Mouse (Mus musculus) G1E (cell line): ENCODE results near the gene Dus2.

Experiments
- CTCF ChIP-seq: IDR thresholded peaks from 2 replicates; pipeline ENCODE4 v1.5.1; 2012; ENCODE audit warnings: low read depth, low read length, inconsistent platforms, mixed read lengths
- TAL1 ChIP-seq: conservative IDR thresholded peaks from 2 replicates; pipeline ENCODE4 v1.6.1; 2012; ENCODE audit warnings: low read depth, low read length, inconsistent platforms, mixed read lengths

DNA sequence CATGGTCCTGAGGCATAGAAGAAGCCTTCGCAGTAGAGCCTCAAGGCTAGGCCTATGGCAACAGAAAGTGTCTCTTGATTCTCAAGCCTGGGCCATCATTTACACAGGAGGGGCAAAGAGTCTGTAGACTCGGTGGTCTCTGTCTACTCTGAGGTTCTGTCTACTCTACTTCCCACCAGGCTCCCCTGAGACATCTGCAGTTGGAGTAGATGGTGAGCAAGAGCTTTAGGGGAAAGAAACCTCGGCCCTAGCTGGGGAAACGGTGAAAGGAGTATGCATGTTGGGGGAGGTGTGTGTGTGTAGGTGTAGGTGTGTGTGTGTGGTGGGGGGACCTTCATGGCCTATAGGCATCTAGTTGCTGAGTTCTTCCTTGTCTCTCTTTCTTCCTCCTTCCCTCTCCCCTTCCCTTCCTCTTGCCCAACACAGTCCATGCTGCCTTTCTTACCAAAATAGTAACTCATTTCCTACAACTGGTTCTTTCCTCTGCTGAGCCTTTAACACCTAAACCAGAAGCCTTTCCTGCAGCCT, 65.4 kb downstream of the Dus2 start:
- TF ChIP-seq CTCF (no peak), TAL1 (no peak)
